Mouse (Mus musculus) MEL (cell line): ENCODE results near the gene Aff1. TPM values are rescaled to one million over a fixed set of nuclear protein-coding genes. Genes with fewer than 3 reads are reported as not detected.

Experiments
- DNase-seq: peaks from one replicate; pipeline ENCODE4 v3.0.0; 2011; ENCODE audit warnings: low read depth, low spot score
- H3K27ac ChIP-seq: 2 replicates; pipeline ENCODE4 v1.5.1; 2012; ENCODE audit warnings: low read depth, mild to moderate bottlenecking, control low read depth, low read length, moderate library complexity; ENCODE audit not compliant: control insufficient read depth
- H3K27me3 ChIP-seq, 2 experiments: fragments of 150-350 bp in 1 of 2; sonication (generic) in 1 of 2; 2 replicates each; pipeline ENCODE4 v1.6.1; 2012; ENCODE audit warnings: low read length in 2 of 2, mild to moderate bottlenecking in 2 of 2, improper control_type of control experiment in 1 of 2, moderate library complexity in 1 of 2; ENCODE audit not compliant: insufficient read depth in 2 of 2, control insufficient read depth in 1 of 2
- H3K36me3 ChIP-seq, 2 experiments: 2 replicates each; pipeline ENCODE4 v1.6.1; 2012 to 2014; ENCODE audit warnings: low read length in 2 of 2, improper control_type of control experiment in 1 of 2, inconsistent platforms in 1 of 2, mild to moderate bottlenecking in 1 of 2; ENCODE audit not compliant: insufficient read depth in 2 of 2, control insufficient read depth in 1 of 2
- H3K4me1 ChIP-seq, 2 experiments: fragments of 150-350 bp in 1 of 2; sonication (generic) in 1 of 2; 2 replicates each; pipeline ENCODE4 v1.6.1; 2012; ENCODE audit warnings: low read length in 2 of 2, improper control_type of control experiment in 1 of 2, mild to moderate bottlenecking in 1 of 2; ENCODE audit not compliant: insufficient read depth in 2 of 2, control insufficient read depth in 1 of 2
- H3K4me3 ChIP-seq, 2 experiments: fragments of 150-350 bp in 1 of 2; sonication (generic) in 1 of 2; 2 replicates each; pipeline ENCODE4 v1.5.1; 2012; ENCODE audit warnings: low read depth in 2 of 2, low read length in 2 of 2, mild to moderate bottlenecking in 2 of 2, moderate library complexity in 2 of 2, control low read depth in 1 of 2, improper control_type of control experiment in 1 of 2; ENCODE audit not compliant: control insufficient read depth in 1 of 2, insufficient read depth in 1 of 2
- H3K79me2 ChIP-seq: 2 replicates; pipeline ENCODE4 v1.6.1; 2012; ENCODE audit warnings: mild to moderate bottlenecking, low read length, moderate library complexity; ENCODE audit not compliant: control insufficient read depth, poor library complexity, insufficient read depth
- H3K9ac ChIP-seq: 2 replicates; pipeline ENCODE4 v1.6.1; 2012; ENCODE audit warnings: low read depth, mild to moderate bottlenecking, control low read depth, low read length, moderate library complexity; ENCODE audit not compliant: control insufficient read depth, poor library complexity, severe bottlenecking
- H3K9me3 ChIP-seq: fragments of 150-350 bp; sonication (generic); replicated peaks from 2 replicates; pipeline ENCODE4 v1.6.1; 2012; ENCODE audit warnings: mild to moderate bottlenecking, low read length, improper control_type of control experiment, moderate library complexity; ENCODE audit not compliant: insufficient read depth
- CTCF ChIP-seq, 3 experiments: IDR thresholded peaks in 2 of 3; conservative IDR thresholded peaks in 1 of 3; 2 replicates each; pipeline ENCODE4 v1.5.1; 2011 to 2012; ENCODE audit warnings: low read length in 3 of 3, low read depth in 2 of 3, mild to moderate bottlenecking in 2 of 3, improper control_type of control experiment in 1 of 3, inconsistent platforms in 1 of 3, mixed read lengths in 1 of 3, moderate library complexity in 1 of 3; ENCODE audit not compliant: control insufficient read depth in 1 of 3, insufficient read depth in 1 of 3, poor library complexity in 1 of 3, severe bottlenecking in 1 of 3
- E2F4 ChIP-seq: IDR thresholded peaks from 2 replicates; pipeline ENCODE4 v1.6.1; 2011; ENCODE audit warnings: low read depth, low read length, improper control_type of control experiment, borderline replicate concordance
- HCFC1 ChIP-seq: IDR thresholded peaks from 2 replicates; pipeline ENCODE4 v1.6.1; 2012; ENCODE audit warnings: low read depth, mild to moderate bottlenecking, inconsistent platforms, low read length, improper control_type of control experiment, moderate library complexity
- KAT2A ChIP-seq: conservative IDR thresholded peaks from 2 replicates; pipeline ENCODE4 v1.6.1; 2012; ENCODE audit warnings: low read depth, low read length, improper control_type of control experiment, inconsistent platforms
- MAFK ChIP-seq: IDR thresholded peaks from 2 replicates; pipeline ENCODE4 v1.6.1; 2011; ENCODE audit warnings: low read depth, mild to moderate bottlenecking, low read length, improper control_type of control experiment, borderline replicate concordance
- MAX ChIP-seq: IDR thresholded peaks from 2 replicates; pipeline ENCODE4 v1.6.1; 2011; ENCODE audit warnings: low read length, improper control_type of control experiment
- MAZ ChIP-seq: IDR thresholded peaks from 2 replicates; pipeline ENCODE4 v1.6.1; 2012; ENCODE audit warnings: low read depth, mild to moderate bottlenecking, inconsistent platforms, low read length, improper control_type of control experiment
- MEF2A ChIP-seq: IDR thresholded peaks from 2 replicates; pipeline ENCODE4 v1.6.1; 2014; ENCODE audit warnings: low read depth, mild to moderate bottlenecking, inconsistent platforms, low read length, improper control_type of control experiment; ENCODE audit not compliant: poor library complexity, insufficient replicate concordance, severe bottlenecking; ENCODE audit errors: extremely low read depth
- MXI1 ChIP-seq: IDR thresholded peaks from 2 replicates; pipeline ENCODE4 v1.6.1; 2011; ENCODE audit warnings: mild to moderate bottlenecking, low read depth, low read length, improper control_type of control experiment
- MYB ChIP-seq: IDR thresholded peaks from 2 replicates; pipeline ENCODE4 v1.6.1; 2011; ENCODE audit warnings: mild to moderate bottlenecking, low read depth, low read length, improper control_type of control experiment
- MYC ChIP-seq: IDR thresholded peaks from 2 replicates; pipeline ENCODE4 v1.6.1; 2011; ENCODE audit warnings: low read depth, mild to moderate bottlenecking, low read length, improper control_type of control experiment, moderate library complexity
- NELFE ChIP-seq: IDR thresholded peaks from 2 replicates; pipeline ENCODE4 v1.6.1; 2011; ENCODE audit warnings: low read depth, low read length, improper control_type of control experiment
- NRF1 ChIP-seq: IDR thresholded peaks from 2 replicates; pipeline ENCODE4 v1.6.1; 2014; ENCODE audit warnings: low read depth, mild to moderate bottlenecking, inconsistent platforms, low read length, improper control_type of control experiment, moderate library complexity; ENCODE audit not compliant: poor library complexity, insufficient read depth, severe bottlenecking
- RAD21 ChIP-seq: IDR thresholded peaks from 2 replicates; pipeline ENCODE4 v1.6.1; 2011; ENCODE audit warnings: mild to moderate bottlenecking, low read depth, low read length, improper control_type of control experiment
- SIN3A ChIP-seq: IDR thresholded peaks from 2 replicates; pipeline ENCODE4 v1.6.1; 2012; ENCODE audit warnings: low read length, improper control_type of control experiment, inconsistent platforms
- SMC3 ChIP-seq: IDR thresholded peaks from 2 replicates; pipeline ENCODE4 v1.6.1; 2011; ENCODE audit warnings: low read depth, low read length, improper control_type of control experiment
- TAL1 ChIP-seq: IDR thresholded peaks from 2 replicates; pipeline ENCODE4 v1.6.1; 2012; ENCODE audit warnings: mild to moderate bottlenecking, inconsistent platforms, low read length, moderate library complexity, mixed read lengths
- TBP ChIP-seq: IDR thresholded peaks from 2 replicates; pipeline ENCODE4 v1.8.0; 2011; ENCODE audit warnings: low read depth, low read length, improper control_type of control experiment
- ZMIZ1 ChIP-seq: IDR thresholded peaks from 2 replicates; pipeline ENCODE4 v1.6.1; 2012; ENCODE audit warnings: low read depth, mild to moderate bottlenecking, inconsistent platforms, low read length, improper control_type of control experiment, moderate library complexity
- polyA plus RNA-seq, 2 experiments: library from polyadenylated mRNA; stranded (reverse) in 1 of 2; unstranded in 1 of 2; fragments of >175 nt in 1 of 2; fragments of >200 nt in 1 of 2; gene quantifications; 2 replicates each; pipeline versions ENCODE4 v1.2.1 to v1.2.4; 2012; ENCODE audit warnings: low replicate concordance in 2 of 2, low read depth in 1 of 2; ENCODE audit not compliant: insufficient read length in 2 of 2, insufficient read depth in 1 of 2, missing spikeins in 1 of 2
- total RNA-seq: library from RNA; depleted of rRNA; stranded (reverse); fragments of 300-350 nt; gene quantifications from 2 replicates; pipeline ENCODE4 v1.2.3, GENCODE M21; 2012

The Aff1 gene
- total and polyA plus RNA-seq, 3 experiments, result 5.4 to 13.4 TPM; not detected in 1

DNA sequence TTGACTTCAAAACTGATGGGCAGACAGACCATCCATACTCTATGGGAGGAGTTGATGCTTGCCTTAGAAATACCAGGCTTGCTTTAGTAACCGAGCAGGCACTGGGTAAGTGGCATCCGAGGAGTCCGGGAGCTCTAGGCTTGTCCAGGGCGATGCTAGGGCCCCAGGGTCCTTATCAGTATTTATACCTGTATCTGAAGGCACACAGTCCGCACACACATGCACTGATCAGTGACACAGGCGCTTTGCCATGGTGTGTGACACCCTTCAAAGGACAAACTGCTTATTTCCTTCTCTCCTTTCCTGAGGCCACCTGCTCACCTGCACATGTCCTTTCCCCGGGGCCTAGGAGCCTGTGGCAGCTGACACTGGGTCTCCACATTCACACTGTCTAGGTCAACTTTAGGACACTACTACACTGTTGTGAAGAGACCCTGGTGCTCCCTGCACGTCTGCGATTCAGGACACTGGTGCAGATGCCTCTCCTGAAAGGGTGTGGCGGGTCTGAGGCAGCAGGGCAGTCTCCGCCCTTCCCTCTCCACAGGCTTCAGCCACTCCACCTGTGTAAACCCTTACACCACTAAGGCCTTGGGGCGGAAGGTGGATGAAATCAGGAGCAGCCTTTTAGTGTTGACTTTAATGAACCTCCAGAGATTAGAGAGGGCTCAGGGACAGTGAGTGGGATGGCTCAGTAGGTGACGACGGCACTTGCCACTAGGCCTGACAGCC is 163.5 kb downstream of the Aff1 start:
- peaks cover 0 to under 1% of the 10 kb centered on the region in 2 experiments; a peak in 1 of 4 replicates for H3K36me3 ChIP-seq
- no peak overlapping the region for H3K4me3 ChIP-seq
- H3K9ac ChIP-seq, result no peak overlapping the region
- no peaks in the 10 kb centered on the region for H3K79me2 ChIP-seq
- no peak overlapping the region for H3K27ac ChIP-seq
- no peaks in the 10 kb centered on the region for H3K27me3 ChIP-seq
- TF ChIP-seq SIN3A (no peak), TAL1 (no peak), ZMIZ1 (no peak), MAX (no peak), TBP (no peak), MYB (no peak), RAD21 (no peak), NRF1 (no peak), CTCF (IDR thresholded peaks at IDR 0.05 in 2 of 3, conservative IDR thresholded peaks at IDR 0.05 in 1 of 3; ENCODE audit: control insufficient read depth in 1 of 3, insufficient read depth in 1 of 3, low read depth in 2 of 3, low read length in 3 of 3, poor library complexity in 1 of 3, severe bottlenecking in 1 of 3) (no peak)
- H3K9me3 ChIP-seq, result no peaks in the 10 kb centered on the region
- no peaks in the 10 kb centered on the region for H3K4me1 ChIP-seq
- DNase-seq, result no peak

DNA sequence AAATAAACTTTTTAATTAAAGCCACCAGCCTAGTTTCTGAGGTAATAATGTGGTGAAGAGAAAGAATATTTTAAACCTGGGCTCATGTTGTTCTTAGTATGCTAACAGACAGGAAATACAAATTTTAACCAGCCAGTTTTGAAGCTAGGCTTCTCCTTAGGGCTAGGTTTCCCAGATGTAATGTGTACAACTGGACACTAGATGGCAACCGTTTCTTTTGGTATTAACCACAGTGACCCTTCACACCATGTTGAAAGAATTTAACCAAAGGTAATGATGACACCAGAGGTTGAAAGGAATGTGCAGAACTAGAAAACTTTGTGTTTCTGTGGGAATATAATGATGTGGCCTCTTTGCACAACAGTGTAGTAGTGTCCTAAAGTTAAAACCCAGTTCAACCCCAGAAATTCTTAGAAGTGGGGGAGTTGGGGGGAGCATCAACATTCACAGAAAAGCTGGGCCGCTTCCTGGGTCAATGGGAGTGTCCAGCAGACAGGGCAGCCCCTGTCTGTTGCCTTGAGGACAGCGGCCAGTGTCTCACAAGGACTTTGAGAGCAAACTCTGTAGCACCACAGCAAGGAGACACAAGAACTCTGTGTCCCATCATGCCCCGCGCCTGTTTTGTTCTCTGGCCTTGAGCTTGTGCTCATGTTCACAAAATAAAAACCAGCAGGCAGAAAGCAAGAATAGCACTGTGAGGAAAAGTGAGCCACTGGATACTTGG is 164.3 kb downstream of the Aff1 start:
- H3K79me2 ChIP-seq, result no peaks in the 10 kb centered on the region
- H3K9ac ChIP-seq, result no peak overlapping the region
- H3K36me3 ChIP-seq, result no peaks in the 10 kb centered on the region; a peak in 1 of 4 replicates
- no peak overlapping the region for H3K27ac ChIP-seq
- no peaks in the 10 kb centered on the region for H3K9me3 ChIP-seq
- no peaks in the 10 kb centered on the region for H3K27me3 ChIP-seq
- no peak for TF ChIP-seq MXI1
- peak in 2 of 3 experiments; percentile 71 to 79; a peak in 4 of 6 replicates for TF ChIP-seq CTCF (IDR thresholded peaks at IDR 0.05 in 2 of 3, conservative IDR thresholded peaks at IDR 0.05 in 1 of 3; ENCODE audit: control insufficient read depth in 1 of 3, insufficient read depth in 1 of 3, low read depth in 2 of 3, low read length in 3 of 3, poor library complexity in 1 of 3, severe bottlenecking in 1 of 3)
- peak; percentile 72 for TF ChIP-seq RAD21
- peak; percentile 76 for TF ChIP-seq SMC3
- TF ChIP-seq, all 39 proteins: peak for 3
- Histone ChIP-seq H3K4me3 (no peak overlapping the region), H3K4me1 (no peaks in the 10 kb centered on the region)
- DNase-seq, result peak; percentile 72

DNA sequence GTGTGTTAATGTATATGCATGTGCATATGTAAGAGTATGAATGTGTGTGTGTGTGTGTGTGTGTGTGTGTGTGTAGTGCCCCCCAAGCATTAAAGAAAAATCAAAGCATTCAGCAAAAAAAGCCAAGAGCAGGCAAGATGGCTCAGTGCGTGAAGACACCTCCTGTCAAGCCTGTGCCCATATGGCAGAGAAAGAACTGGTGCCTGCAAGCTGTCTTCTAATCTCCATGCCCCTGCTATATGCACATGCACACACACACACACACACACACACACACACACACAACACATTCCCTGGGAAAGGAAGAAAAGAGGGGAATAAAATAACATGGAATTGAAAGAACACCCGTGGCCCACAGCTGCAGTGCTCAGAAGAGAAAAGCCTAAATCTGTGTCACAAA is 165.0 kb downstream of the Aff1 start:
- Histone ChIP-seq H3K4me3 (no peak overlapping the region), H3K27ac (no peak overlapping the region), H3K36me3 (no peaks in the 10 kb centered on the region; a peak in 1 of 4 replicates), H3K79me2 (no peaks in the 10 kb centered on the region), H3K4me1 (no peaks in the 10 kb centered on the region), H3K9ac (no peak overlapping the region), H3K27me3 (no peaks in the 10 kb centered on the region), H3K9me3 (no peaks in the 10 kb centered on the region)
- TF ChIP-seq MAFK (no peak), SIN3A (no peak), MAZ (no peak), MYC (no peak), SMC3 (no peak), RAD21 (no peak), E2F4 (no peak), NELFE (no peak), HCFC1 (no peak), KAT2A (no peak), NRF1 (no peak), MEF2A (no peak)
- no peak for DNase-seq
